Mouse (Mus musculus): ENCODE results near the gene Rel.
"Not testable (repeated sequence)": the region's sequence is repeated elsewhere in the genome, so short reads cannot be mapped to it uniquely, and the experiment has no call there.

Rel gene

DNA sequence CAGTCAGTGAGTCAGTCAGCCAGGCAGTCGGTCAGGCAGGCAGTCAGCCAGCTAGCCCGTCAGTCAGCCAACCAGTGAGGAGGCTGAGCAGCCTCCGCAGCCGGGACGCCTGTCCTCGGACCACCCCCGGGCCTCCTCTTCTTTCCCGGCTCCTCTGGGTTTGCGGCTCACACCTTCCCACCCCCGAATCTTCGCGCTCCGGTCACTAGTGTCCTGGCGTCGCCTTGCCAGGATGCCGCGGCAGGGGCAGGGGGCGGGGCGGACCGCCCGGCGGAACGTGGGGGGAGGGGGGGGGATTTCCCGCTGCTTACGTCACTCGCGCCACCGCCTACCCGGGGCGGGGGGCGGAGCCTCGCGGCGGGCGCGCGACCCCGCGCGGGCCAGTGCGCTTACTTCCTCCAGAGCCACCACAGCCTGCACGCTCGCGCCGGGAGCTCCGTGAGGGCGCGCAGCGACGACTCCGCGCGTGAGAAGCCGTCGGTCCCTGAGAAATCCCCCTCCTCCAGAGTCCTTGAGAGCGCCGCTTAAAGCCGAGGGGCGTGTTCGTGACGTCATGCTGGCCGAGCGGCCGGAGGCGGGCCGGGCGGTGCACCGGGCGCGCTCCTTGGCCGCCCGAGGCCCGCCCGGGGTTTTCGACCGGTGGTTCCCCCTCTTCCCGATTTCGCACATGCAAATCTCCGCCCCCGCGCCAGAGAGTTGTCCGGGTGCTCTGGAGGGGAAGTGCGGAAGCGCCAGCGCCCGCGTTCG lies at the start of gene Rel:
TSS of gene Rel (minus strand) at position 211 of the 747 bp plus-strand sequence.
- DNase-seq (ENCODE audit: low spot score in 2 of 2): peak; percentile 71 to 82

- no peak for DNase-seq (ENCODE audit: low spot score in 2 of 2)
These were observed 48.0 kb upstream of the Rel start for GRCm38 (mm10) chr11:23818745-23819144.

DNA sequence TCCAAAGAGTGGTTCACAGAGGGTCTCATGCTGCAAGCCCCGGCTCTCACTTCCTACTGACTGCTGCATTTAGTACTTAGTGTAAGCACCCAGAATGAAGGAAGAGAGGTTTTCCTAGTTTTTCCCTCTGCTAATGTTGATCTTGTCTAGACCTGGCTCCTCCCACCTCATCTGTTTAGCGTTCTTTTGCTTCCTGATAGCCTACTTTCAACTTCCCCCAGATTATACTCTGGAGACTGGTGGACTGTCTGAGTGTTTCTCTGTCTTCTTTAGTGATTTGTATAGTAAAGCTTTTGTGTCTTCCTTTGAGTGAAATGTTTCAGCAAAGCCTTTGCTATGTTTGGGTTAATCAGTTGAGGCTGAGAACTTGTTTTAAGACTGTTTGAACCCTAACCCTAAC lies 40.0 kb upstream of the Rel start:
- DNase-seq (ENCODE audit: low spot score in 2 of 2): no peak

- no peak for DNase-seq (ENCODE audit: low spot score in 2 of 2)
These were observed 34.9 kb upstream of the Rel start for GRCm38 (mm10) chr11:23805716-23806115.

DNA sequence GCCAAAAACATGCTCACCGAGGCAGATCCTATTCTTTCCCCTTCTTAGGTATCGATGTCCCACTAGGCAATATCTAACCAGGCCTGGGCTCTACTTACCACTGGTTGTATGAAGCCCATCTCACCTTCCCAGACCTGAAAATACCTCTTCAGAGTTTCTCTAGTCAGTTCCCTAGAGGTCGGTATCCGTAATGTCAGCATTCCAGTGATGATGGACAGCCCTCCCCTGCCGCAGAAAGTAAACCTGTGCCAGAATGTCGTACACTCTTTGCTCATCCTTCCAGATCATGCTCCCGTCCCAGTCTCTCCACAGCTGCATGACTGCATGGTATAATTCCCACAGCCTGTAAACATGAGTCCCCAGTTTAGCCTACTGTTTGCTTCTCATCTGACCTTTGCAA lies 32.4 kb upstream of the Rel start:
- no peak for DNase-seq (ENCODE audit: low spot score in 2 of 2)

DNA sequence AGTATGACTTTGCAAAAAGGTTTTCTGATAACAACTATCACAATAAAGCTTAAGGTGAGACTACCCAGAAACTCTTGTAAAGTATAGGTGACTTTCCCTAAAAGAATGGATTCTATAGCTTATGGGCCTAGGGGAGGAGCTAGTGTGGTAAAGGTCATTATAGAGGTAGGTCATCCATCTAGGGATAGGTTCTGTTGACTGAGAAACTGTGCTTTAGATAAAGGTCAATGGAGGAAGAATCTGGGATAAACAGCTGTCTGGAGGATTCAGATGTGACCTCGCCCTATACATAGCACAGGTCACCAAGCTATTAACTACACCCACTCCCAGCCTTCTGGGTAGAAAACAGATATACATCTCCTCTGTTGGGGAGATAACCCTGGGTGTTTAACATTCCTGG lies 31.5 kb upstream of the Rel start:
- DNase-seq (ENCODE audit: low spot score in 2 of 2): no peak

- DNase-seq (ENCODE audit: low spot score in 2 of 2): no peak
These were observed 31.1 kb upstream of the Rel start for GRCm38 (mm10) chr11:23801851-23802250.

DNA sequence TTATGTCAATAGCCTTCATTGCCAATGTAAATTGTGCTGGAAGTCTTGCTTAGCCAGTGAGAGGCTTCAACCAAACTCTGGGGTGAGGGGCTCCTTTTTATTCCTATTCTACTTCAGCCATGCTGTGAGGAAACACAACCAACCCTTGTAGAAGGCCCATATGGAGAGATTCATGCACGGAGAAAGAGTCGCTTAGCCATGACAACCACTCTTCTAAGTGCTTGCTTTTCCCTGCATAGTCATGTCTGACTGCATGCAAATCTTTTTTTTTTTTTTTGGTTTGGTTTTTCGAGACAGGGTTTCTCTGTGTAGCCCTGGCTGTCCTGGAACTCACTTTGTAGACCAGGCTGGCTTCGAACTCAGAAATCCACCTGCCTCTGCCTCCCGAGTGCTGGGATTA lies 12.9 kb upstream of the Rel start:
- DNase-seq (ENCODE audit: low spot score in 2 of 2): not testable (repeated sequence)

GRCm38 (mm10) chr11:23783085-23783484 lies 12.3 kb upstream of the Rel start:
- no peak for DNase-seq (ENCODE audit: low spot score in 2 of 2)

- DNase-seq (ENCODE audit: low spot score in 2 of 2): no peak
These were observed 11.3 kb upstream of the Rel start for GRCm38 (mm10) chr11:23782038-23782437.

GRCm38 (mm10) chr11:23778787-23779201 lies 8.0 kb upstream of the Rel start:
- peak in 1 of 2 experiments; percentile 45 for DNase-seq (ENCODE audit: low spot score in 2 of 2)

DNA sequence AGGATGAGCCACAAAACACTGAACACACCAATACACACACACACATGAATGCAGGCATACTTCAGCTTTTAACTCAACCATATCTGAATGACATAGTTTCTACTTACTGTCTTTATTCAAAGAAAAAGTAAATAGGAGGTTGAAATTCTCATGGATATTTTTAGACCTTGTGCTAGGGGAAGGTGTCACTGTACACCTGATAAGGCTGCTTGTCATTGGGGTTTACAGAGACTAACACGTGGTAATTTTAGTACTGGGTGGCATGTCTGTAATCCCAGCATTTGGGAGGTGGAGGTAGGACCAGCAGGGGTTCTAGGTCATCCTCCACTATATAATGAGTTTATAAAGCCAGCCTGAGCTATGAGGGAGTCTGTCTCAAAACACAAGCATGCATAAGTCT lies 1.7 kb upstream of the Rel start:
- DNase-seq (ENCODE audit: low spot score in 2 of 2): no peak

DNA sequence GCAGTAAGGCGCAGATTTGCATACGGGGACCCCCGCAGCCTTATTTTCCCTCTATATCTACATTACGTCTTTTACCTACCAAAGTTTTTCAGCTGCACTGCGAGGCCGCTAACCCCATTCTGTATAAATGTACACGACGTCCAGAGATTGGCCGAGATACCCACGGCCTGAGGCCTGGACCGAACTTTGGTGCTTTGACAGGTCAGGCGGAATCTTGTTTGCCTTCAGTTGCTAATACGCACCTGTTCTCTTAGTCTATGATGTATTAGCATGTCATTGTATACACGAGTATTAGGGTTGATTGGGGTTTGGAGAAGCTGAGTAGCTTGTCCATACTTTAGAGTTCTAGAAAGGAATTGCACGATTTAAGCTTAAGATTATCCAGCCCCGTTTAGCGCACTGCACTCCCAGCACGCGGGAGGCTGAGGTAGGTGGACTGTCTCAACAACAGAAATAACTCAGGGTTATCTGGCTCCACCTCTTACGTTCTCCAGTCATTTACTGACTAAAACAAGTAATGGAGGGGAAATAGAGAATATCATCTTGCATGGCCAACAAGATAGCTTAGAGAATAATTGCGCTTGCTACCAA lies 832 bp upstream of the Rel start:
- no peak for DNase-seq (ENCODE audit: low spot score in 2 of 2)

DNA sequence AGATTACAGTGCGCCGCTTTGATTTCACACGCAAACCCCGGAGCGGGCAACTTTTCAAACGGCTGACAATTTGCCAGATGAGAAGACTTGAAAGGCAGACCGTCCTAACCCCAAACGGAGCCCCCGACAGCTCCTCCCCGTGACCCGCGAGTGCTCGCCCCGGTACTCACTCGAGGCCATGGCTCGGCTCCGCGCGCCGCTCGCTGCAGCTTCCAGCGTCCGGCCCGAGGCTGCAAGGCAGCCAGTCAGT lies 335 bp downstream of the Rel start:
- DNase-seq (ENCODE audit: low spot score in 2 of 2): peak in 1 of 2 experiments; percentile 68

- DNase-seq (ENCODE audit: low spot score in 2 of 2): peak; percentile 20 to 46
These were observed 872 bp downstream of the Rel start for GRCm38 (mm10) chr11:23769686-23770509.

GRCm38 (mm10) chr11:23769033-23769432 lies 1.7 kb downstream of the Rel start:
- no peak for DNase-seq (ENCODE audit: low spot score in 2 of 2)

DNA sequence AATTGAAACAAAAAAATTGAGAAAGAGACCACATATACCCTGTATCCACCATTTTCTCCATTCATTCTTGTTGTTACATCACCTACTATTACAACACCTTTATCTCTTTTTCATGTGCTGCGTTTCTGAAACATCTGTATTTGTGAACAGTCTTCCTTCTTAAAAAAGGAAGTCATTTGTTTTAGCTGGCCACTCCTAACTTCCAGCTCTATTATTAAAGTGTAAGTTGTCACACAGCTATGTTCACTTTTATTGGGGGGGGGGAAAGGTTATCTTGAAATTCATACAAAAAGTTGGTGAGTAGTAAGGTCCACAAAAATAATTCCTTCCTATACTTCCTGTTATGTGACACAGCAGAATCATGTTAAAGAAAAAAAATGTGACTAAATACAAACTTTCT lies 2.8 kb downstream of the Rel start:
- no peak for DNase-seq (ENCODE audit: low spot score in 2 of 2)

DNA sequence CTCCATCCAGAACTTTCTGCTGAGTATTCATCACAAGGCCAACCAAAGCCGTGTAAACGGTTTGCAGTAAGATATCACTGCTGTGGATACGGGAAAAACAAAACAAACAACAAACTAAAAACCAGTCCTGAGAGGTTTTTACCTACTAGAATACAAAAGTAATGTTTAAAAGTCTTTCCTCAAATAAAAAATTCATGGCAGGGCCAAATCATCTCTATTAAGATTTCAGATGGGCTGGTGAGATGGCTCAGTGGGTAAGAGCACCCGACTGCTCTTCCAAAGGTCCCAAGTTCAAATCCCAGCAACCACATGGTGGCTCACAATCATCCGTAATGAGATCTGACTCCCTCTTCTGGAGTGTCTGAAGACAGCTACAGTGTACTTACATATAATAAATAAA lies 3.4 kb downstream of the Rel start:
- DNase-seq (ENCODE audit: low spot score in 2 of 2): not testable (repeated sequence)

DNA sequence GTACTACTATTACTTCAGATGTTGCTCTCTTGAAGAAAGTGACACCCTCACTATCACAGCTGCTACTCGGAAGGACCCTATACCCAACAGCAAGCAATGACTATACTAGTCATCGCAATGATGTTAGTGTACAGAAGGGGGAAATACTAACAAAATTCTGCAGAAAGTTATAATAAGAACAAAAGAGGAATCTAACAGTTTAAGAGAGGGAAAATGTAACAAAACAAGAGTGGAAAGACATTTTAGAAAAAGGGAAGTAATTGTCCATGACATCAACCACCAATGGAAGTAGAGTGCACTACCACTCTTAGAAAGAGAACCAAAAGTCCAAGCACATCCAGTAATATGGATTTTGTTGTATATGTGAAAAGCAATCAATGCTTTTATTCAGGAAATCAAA lies 8.1 kb downstream of the Rel start:
- no peak for DNase-seq (ENCODE audit: low spot score in 2 of 2)

DNA sequence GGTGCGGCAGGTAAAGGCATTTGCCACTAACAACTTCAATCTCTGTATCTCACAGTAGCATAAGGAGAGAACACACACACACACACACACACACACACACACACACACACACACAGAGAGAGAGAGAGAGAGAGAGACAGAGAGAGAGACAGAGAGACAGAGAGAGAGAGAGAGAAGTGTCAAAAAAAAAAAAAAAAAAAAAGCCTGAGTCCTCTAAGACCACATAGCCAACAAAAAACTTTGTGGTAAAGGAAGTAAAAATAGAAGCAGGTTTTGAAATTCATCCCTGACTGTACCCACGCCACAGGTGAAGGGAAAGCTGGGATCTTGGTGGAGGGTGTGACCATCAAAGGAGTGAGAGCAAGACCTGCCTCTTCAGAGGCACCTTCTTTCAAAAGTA lies 12.6 kb downstream of the Rel start:
- no peak for DNase-seq (ENCODE audit: low spot score in 2 of 2)

DNA sequence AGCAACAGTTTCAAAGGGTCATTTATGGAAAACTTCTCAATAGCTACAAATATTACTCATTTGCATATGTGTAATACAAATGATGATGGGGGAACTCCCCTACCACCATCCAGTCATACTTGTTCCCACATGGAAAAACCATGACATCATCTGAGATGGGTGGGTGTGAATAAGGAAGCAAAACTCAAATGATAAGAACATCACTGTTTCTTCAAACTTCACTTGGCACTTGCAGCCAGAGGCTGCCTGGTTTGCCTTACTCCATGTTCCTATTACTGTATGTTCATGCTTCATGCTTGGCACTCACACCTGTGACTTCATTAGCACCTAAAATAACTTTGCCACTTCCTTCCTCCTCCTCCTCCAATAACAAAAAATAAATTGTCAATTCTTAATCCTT lies 16.4 kb downstream of the Rel start:
- no peak for DNase-seq (ENCODE audit: low spot score in 2 of 2)

DNA sequence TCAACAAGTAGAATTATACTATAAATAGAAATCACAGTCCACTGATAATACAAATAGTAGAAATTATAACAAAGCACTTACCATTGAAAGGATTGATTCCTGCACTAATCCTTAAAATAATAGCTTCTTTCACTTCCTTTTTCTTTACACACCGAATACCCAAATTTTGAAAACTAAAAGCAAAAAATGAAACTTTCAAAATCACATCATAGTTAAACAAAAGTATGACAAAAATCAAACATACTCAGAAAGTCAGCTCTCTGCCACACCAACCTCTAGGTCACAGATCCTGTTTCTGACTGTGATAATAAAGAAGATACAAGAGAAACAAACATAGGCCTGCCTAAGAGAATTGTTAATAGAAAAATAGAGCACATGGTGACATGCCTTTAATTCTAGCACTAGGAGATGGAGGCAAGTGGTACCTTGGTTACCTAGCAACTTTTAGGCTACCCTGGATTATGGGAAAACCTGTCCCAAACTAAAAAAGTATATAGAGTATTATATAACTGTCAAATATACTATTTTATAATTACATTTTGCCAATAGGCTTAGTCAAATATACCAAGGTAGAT lies 17.5 kb downstream of the Rel start:
- no peak for DNase-seq (ENCODE audit: low spot score in 2 of 2)

- no peak for DNase-seq (ENCODE audit: low spot score in 2 of 2)
These were observed 24.7 kb downstream of the Rel start for GRCm38 (mm10) chr11:23746102-23746501.

All from spleen, postnatal 10 days (tissue).